Mouse (Mus musculus) E14TG2a.4 (cell line): ENCODE results near the gene Prelid3b.

Experiments
- CTCF ChIP-seq: conservative IDR thresholded peaks from 2 replicates; pipeline ENCODE4 v1.5.1; 2014; ENCODE audit warnings: low read length
- NANOG ChIP-seq: IDR thresholded peaks from 2 replicates; pipeline ENCODE4 v1.6.1; 2014; ENCODE audit warnings: borderline replicate concordance, low read length, mixed read lengths

DNA sequence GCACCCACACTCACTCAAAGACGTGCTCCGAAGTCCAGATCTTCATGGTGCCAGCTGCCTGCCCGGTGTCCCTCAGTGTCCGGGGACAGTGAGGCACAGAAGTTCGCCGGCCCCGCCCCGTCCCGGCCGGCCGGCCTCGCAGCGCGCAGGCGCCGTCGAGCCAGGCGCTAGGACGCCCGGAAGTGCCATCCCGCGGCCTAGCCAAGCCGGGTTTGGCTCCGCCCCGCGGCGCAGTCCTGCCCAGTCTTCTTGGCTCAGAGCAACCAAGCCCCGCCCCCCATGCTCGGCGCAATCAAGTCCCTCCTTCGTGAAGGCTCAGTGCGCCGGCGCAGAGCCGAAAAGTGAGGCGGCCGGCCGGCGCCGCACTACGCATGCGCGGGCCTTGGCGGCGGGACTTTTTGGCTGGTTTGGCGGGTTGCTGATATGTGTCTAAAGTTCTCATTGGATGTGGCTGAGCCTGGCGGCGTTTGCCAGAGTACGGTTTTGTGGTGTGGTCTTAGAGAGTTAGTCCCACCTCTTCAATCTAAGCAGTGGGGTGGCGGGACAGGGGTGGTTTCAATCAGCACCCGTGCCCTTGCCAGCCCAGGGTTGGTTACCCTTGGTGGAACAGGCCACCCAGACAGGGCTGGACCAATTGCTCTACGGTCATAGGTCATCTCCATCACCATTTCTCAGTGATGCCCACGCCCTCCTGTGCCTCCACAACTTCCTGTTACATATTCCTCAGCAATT lies at the start of gene Prelid3b:
- no peak for TF ChIP-seq CTCF
- no peak for TF ChIP-seq NANOG
